Mouse (Mus musculus) stomach, postnatal 0 days (tissue): ENCODE measurements around the gene Rprd1b. TPM values are rescaled to one million over a fixed set of nuclear protein-coding genes. Genes with fewer than 3 reads are reported as not detected.

ENCODE experiments used
- ATAC-seq: fragments of 200-750 bp; cut with Nextera tagmentation; 2 replicates; pipeline ENCODE4 v1.8.0; 2017; ENCODE audit not compliant: low FRiP score, low TSS enrichment
- DNase-seq: peaks from one replicate; pipeline ENCODE4 v3.0.0-alpha.2; 2016; ENCODE audit warnings: low spot score
- H3K27ac ChIP-seq: fragments of 300-500 bp; sonication (generic); replicated peaks from 2 replicates; pipeline ENCODE4 v1.5.1; 2014; ENCODE audit warnings: mild to moderate bottlenecking, control low read depth
- H3K27me3 ChIP-seq: fragments of 300-500 bp; sonication (generic); 2 replicates; pipeline ENCODE4 v1.6.1; 2014; ENCODE audit warnings: low read length; ENCODE audit not compliant: control insufficient read depth, insufficient read depth
- H3K36me3 ChIP-seq: fragments of 300-500 bp; sonication (generic); 2 replicates; pipeline ENCODE4 v1.6.1; 2014; ENCODE audit warnings: low read length, mixed read lengths; ENCODE audit not compliant: control insufficient read depth, insufficient read depth
- H3K4me1 ChIP-seq: fragments of 300-500 bp; sonication (generic); replicated peaks from 2 replicates; pipeline ENCODE4 v1.6.1; 2014; ENCODE audit warnings: antibody characterized with exemption; ENCODE audit not compliant: control insufficient read depth, insufficient read depth
- H3K4me2 ChIP-seq: fragments of 300-500 bp; sonication (generic); replicated peaks from 2 replicates; pipeline ENCODE4 v1.6.1; 2014; ENCODE audit warnings: low read depth, mild to moderate bottlenecking, control low read depth, moderate library complexity
- H3K4me3 ChIP-seq: fragments of 300-500 bp; sonication (generic); 2 replicates; pipeline ENCODE4 v1.5.1; 2014; ENCODE audit warnings: low read depth, low read length, control low read depth
- H3K9ac ChIP-seq: fragments of 300-500 bp; sonication (generic); 2 replicates; pipeline ENCODE4 v1.6.1; 2014; ENCODE audit warnings: mild to moderate bottlenecking, low read length, control low read depth, mixed read lengths
- H3K9me3 ChIP-seq: fragments of 300-500 bp; sonication (generic); 2 replicates; pipeline ENCODE4 v1.6.1; 2016; ENCODE audit warnings: low read length; ENCODE audit not compliant: control insufficient read depth
- CTCF ChIP-seq: IDR thresholded peaks from 2 replicates; pipeline ENCODE4 v1.5.1; 2016; ENCODE audit warnings: antibody characterized with exemption, low read depth, mild to moderate bottlenecking, moderate library complexity
- EP300 ChIP-seq: optimal IDR thresholded peaks from 2 replicates; pipeline ENCODE3; 2016; ENCODE audit warnings: antibody characterized with exemption
- WGBS: fragments of 180-500 bp; shearing (Covaris S2); extraction: QIAGEN DNeasy Blood & Tissue Kit; methylation state at CpG from one replicate; pipeline ENCODE4 v1.1.7; 2014; 5-methylcytosine and 5-hydroxymethylcytosine counted together
- polyA plus RNA-seq: library from polyadenylated mRNA; unstranded; fragments of >200 nt; fragmentation: Nextera tagmentation; extraction: Ambion mirVana; gene quantifications from 2 replicates; pipeline ENCODE4 v1.2.1, GENCODE M21; 2015

Gene Rprd1b
- polyA plus RNA-seq, 1 experiment from 2014 or later = 20.3 TPM

- H3K4me3 ChIP-seq = no peak overlapping the region
- ATAC-seq (no peak), DNase-seq (no peak)
- no peak overlapping the region for H3K27ac ChIP-seq
- TF ChIP-seq EP300 (no peak), CTCF (no peak)
- peaks cover 26% of the 10 kb centered on the region; the same call in 1 of the 2 replicates for H3K36me3 ChIP-seq
- H3K9ac ChIP-seq = no peak overlapping the region
- no peaks in the 10 kb centered on the region for H3K27me3 ChIP-seq
- no peak overlapping the region for H3K4me2 ChIP-seq
- peaks cover 5% of the 10 kb centered on the region; the same call in 1 of the 2 replicates for H3K4me1 ChIP-seq
- 76% methylated on average over 5 of the region's 5 CpGs for WGBS
- no peaks in the 10 kb centered on the region for H3K9me3 ChIP-seq
Measured at GRCm38 (mm10) chr2:158074835-158075234, 46.5 kb downstream of the Rprd1b start.

GRCm38 (mm10) chr2:158076690-158077089 lies 48.4 kb downstream of the Rprd1b start:
- WGBS = 71% methylated on average over 6 of the region's 6 CpGs
- TF ChIP-seq EP300 = no peak
- TF ChIP-seq CTCF = no peak
- H3K27ac ChIP-seq = no peak overlapping the region
- no peak overlapping the region for H3K9ac ChIP-seq
- H3K4me2 ChIP-seq = no peak overlapping the region
- DNase-seq (no peak), ATAC-seq (no peak)
- no peak overlapping the region for H3K4me3 ChIP-seq
- no peaks in the 10 kb centered on the region; the same call in 1 of the 2 replicates for H3K4me1 ChIP-seq
- peaks cover 20% of the 10 kb centered on the region; the same call in 1 of the 2 replicates for H3K36me3 ChIP-seq
- H3K27me3 ChIP-seq = no peaks in the 10 kb centered on the region
- no peaks in the 10 kb centered on the region for H3K9me3 ChIP-seq

GRCm38 (mm10) chr2:158077981-158078380 lies 49.7 kb downstream of the Rprd1b start:
- Histone ChIP-seq H3K9ac (no peak overlapping the region), H3K36me3 (peaks cover 17% of the 10 kb centered on the region; the same call in 1 of the 2 replicates), H3K9me3 (no peaks in the 10 kb centered on the region), H3K27ac (no peak overlapping the region), H3K4me3 (no peak overlapping the region), H3K27me3 (no peaks in the 10 kb centered on the region), H3K4me2 (no peak overlapping the region), H3K4me1 (no peaks in the 10 kb centered on the region)
- ATAC-seq (no peak), DNase-seq (no peak)
- WGBS = 45% methylated on average over 2 of the region's 2 CpGs
- TF ChIP-seq EP300 (no peak), CTCF (no peak)

GRCm38 (mm10) chr2:158078971-158079370 lies 50.7 kb downstream of the Rprd1b start:
- TF ChIP-seq CTCF = no peak
- TF ChIP-seq EP300 = no peak
- 82% methylated on average over 7 of the region's 7 CpGs for WGBS
- Histone ChIP-seq H3K27ac (no peak overlapping the region), H3K36me3 (peaks cover 17% of the 10 kb centered on the region; the same call in 1 of the 2 replicates), H3K4me1 (no peaks in the 10 kb centered on the region), H3K4me3 (no peak overlapping the region), H3K4me2 (no peak overlapping the region), H3K9ac (no peak overlapping the region), H3K27me3 (no peaks in the 10 kb centered on the region), H3K9me3 (no peaks in the 10 kb centered on the region)
- no peak for ATAC-seq
- DNase-seq = no peak

- no peak overlapping the region for H3K9ac ChIP-seq
- TF ChIP-seq CTCF = peak; percentile 44
- TF ChIP-seq EP300 = no peak
Measured at GRCm38 (mm10) chr2:158079843-158080395, 51.6 kb downstream of the Rprd1b start.

GRCm38 (mm10) chr2:158080622-158081241 lies 52.4 kb downstream of the Rprd1b start:
- WGBS = 56% methylated on average over 9 of the region's 9 CpGs
- DNase-seq = peak; percentile 52
- H3K36me3 ChIP-seq = peaks cover 5% of the 10 kb centered on the region; the same call in 1 of the 2 replicates
- no peaks in the 10 kb centered on the region for H3K9me3 ChIP-seq
- no peak overlapping the region for H3K4me3 ChIP-seq
- H3K4me1 ChIP-seq = peaks cover 5% of the 10 kb centered on the region; the same call in 1 of the 2 replicates
- no peak overlapping the region for H3K4me2 ChIP-seq
- ATAC-seq = peak; percentile 85
- TF ChIP-seq EP300 (no peak), CTCF (no peak)
- H3K27me3 ChIP-seq = no peaks in the 10 kb centered on the region
- no peak overlapping the region for H3K9ac ChIP-seq
- H3K27ac ChIP-seq = peak overlapping the region; percentile 70

More at GRCm38 (mm10) chr2:158079843-158080395, 51.6 kb downstream of the Rprd1b start:
- DNase-seq (peak; percentile 47), ATAC-seq (peak; percentile 69)
- Histone ChIP-seq H3K4me2 (no peak overlapping the region), H3K9me3 (no peaks in the 10 kb centered on the region), H3K27ac (peak overlapping the region; percentile 70), H3K27me3 (no peaks in the 10 kb centered on the region), H3K36me3 (peaks cover 13% of the 10 kb centered on the region; the same call in 1 of the 2 replicates), H3K4me1 (no peaks in the 10 kb centered on the region; the same call in 1 of the 2 replicates), H3K4me3 (no peak overlapping the region)
- 40% methylated on average over 9 of the region's 9 CpGs for WGBS
